8 mouse cellular contexts compared by ENCODE assay signal in genomic region chr11:120186821-120187235, GRCm38 (mm10). TPM values are rescaled to one million over a fixed set of nuclear protein-coding genes. Genes with fewer than 3 reads are reported as not detected.
DNase-seq lines count a peak whose midpoint lies in the region; ATAC-seq lines count a peak whose summit lies in the region.

No protein-coding gene starts in this region.

- no peaks in the 10 kb centered on the region for H3K27me3 ChIP-seq in midbrain, embryonic 16.5 days (ENCODE audit: control insufficient read depth, insufficient read depth, low read depth, low read length)

- peak overlapping the region; percentile 99 for H3K4me2 ChIP-seq in midbrain, embryonic 16.5 days (ENCODE audit: low read length)

- 1% methylated on average over 20 of the region's 20 CpGs for WGBS in midbrain, embryonic 16.5 days

- intact Hi-C loops in heart, postnatal 10 days (cut with DNase I) = no loop called here

- H3K4me1 ChIP-seq in midbrain, embryonic 16.5 days (ENCODE audit: control insufficient read depth, insufficient read depth, low read length) = peaks cover 42% of the 10 kb centered on the region

- peak overlapping the region; percentile 98 for H3K9ac ChIP-seq in midbrain, embryonic 16.5 days (ENCODE audit: low read depth, low read length)

- DNase-seq in heart, adult 11 months = peak; percentile 91
- DNase-seq in heart, adult 8-10 months (ENCODE audit: low spot score) = no peak
- DNase-seq in cerebellum, postnatal 14 days = peak; percentile 71 to 77
- peak; percentile 55 to 63 for DNase-seq in heart, postnatal 10 days
- DNase-seq in kidney, postnatal 4 days = peak; percentile 54 to 71
- no peak for DNase-seq in testis, postnatal 10 days (ENCODE audit: low spot score)
- no peak for DNase-seq in B cell, adult 2 months

- ATAC-seq in midbrain, embryonic 16.5 days = no peak

- H3K36me3 ChIP-seq in midbrain, embryonic 16.5 days (ENCODE audit: control insufficient read depth, insufficient read depth, low read length) = no peaks in the 10 kb centered on the region

- H3K9me3 ChIP-seq in midbrain, embryonic 16.5 days (replicated peaks; ENCODE audit: control insufficient read depth, low read length, poor library complexity, severe bottlenecking) = no peaks in the 10 kb centered on the region

- peak overlapping the region; percentile 88 for H3K4me3 ChIP-seq in midbrain, embryonic 16.5 days (ENCODE audit: low read depth, low read length)

- H3K27ac ChIP-seq in midbrain, embryonic 16.5 days (ENCODE audit: low read length) = peak overlapping the region; percentile 93

RNA-seq across cellular contexts. Expression of gene Slc38a10, which starts 35.7 kb away (rescaled TPM):
- total RNA-seq in heart, adult 8-10 months (2022) = 100 to 1,000 TPM in 1 of 4 experiments, 10 to 100 TPM in 3; 88.9 to 104 (median 91.6) TPM
- total RNA-seq in heart, postnatal 10 days (2021) = 100 to 1,000 TPM; 104 to 116 TPM
- 118 TPM in 2 replicates for polyA plus RNA-seq in midbrain, embryonic 16.5 days (2015; fragmentation: Nextera tagmentation; extraction: Ambion mirVana)

RNA-seq across cellular contexts. Expression of gene Bahcc1, which starts 45.9 kb away (rescaled TPM):
- total RNA-seq in heart, adult 8-10 months (2022) = 10 to 100 TPM in 2 of 4 experiments, 1 to 10 TPM in 2; 6.2 to 12.6 (median 9.3) TPM
- 10 to 100 TPM in 1 of 2 experiments, 1 to 10 TPM in 1; 8.8 to 14.1 TPM for total RNA-seq in heart, postnatal 10 days (2021)
- 9.7 and 13.7 TPM in 2 replicates for polyA plus RNA-seq in midbrain, embryonic 16.5 days (2015; fragmentation: Nextera tagmentation; extraction: Ambion mirVana)

Comparison
In these comparisons a context has a peak if more than half of its experiments do, and no peak if none do; other contexts are left out.
1. DNase-seq: peak in heart, adult 11 months (single experiment), cerebellum, postnatal 14 days (2 of 2), heart, postnatal 10 days (2 of 2) and kidney, postnatal 4 days (2 of 2); none in heart, adult 8-10 months (single experiment), testis, postnatal 10 days (single experiment) and B cell, adult 2 months (0 of 2).